Mouse (Mus musculus): ENCODE results near the gene Gm20388.

Gene Gm20388

GRCm38 (mm10) chr8:120234457-120234856 is 323.8 kb downstream of the Gm20388 start:
- no peak for DNase-seq

GRCm38 (mm10) chr8:120234866-120235265 is 324.2 kb downstream of the Gm20388 start:
- DNase-seq = no peak

GRCm38 (mm10) chr8:120243222-120243621 is 332.6 kb downstream of the Gm20388 start:
- DNase-seq = no peak

- DNase-seq = no peak
Measured at GRCm38 (mm10) chr8:120243916-120244451, 333.3 kb downstream of the Gm20388 start.

GRCm38 (mm10) chr8:120244553-120244952 is 333.9 kb downstream of the Gm20388 start:
- DNase-seq = no peak

GRCm38 (mm10) chr8:120247618-120248017 is 337.0 kb downstream of the Gm20388 start:
- DNase-seq = no peak

- no peak for DNase-seq
Measured at GRCm38 (mm10) chr8:120248031-120248430, 337.4 kb downstream of the Gm20388 start.

- DNase-seq = no peak
Measured at GRCm38 (mm10) chr8:120248451-120248850, 337.8 kb downstream of the Gm20388 start.

- no peak for DNase-seq
Measured at GRCm38 (mm10) chr8:120249800-120250336, 339.2 kb downstream of the Gm20388 start.

GRCm38 (mm10) chr8:120250750-120251410 is 340.2 kb downstream of the Gm20388 start:
- DNase-seq = no peak

- no peak for DNase-seq
Measured at GRCm38 (mm10) chr8:120251411-120252035, 340.9 kb downstream of the Gm20388 start.

GRCm38 (mm10) chr8:120253626-120254025 is 343.0 kb downstream of the Gm20388 start:
- DNase-seq = no peak

GRCm38 (mm10) chr8:120255406-120255987 is 344.9 kb downstream of the Gm20388 start:
- DNase-seq = no peak

- no peak for DNase-seq
Measured at GRCm38 (mm10) chr8:120256958-120257357, 346.3 kb downstream of the Gm20388 start.

GRCm38 (mm10) chr8:120259206-120259605 is 348.6 kb downstream of the Gm20388 start:
- no peak for DNase-seq

GRCm38 (mm10) chr8:120260677-120261076 is 350.0 kb downstream of the Gm20388 start:
- DNase-seq = no peak

- no peak for DNase-seq
Measured at GRCm38 (mm10) chr8:120261338-120262120, 350.9 kb downstream of the Gm20388 start.

GRCm38 (mm10) chr8:120263879-120264278 is 353.2 kb downstream of the Gm20388 start:
- DNase-seq = no peak

GRCm38 (mm10) chr8:120264388-120264943 is 353.8 kb downstream of the Gm20388 start:
- no peak for DNase-seq

- DNase-seq = peak; percentile 51
Measured at GRCm38 (mm10) chr8:120264944-120265453, 354.4 kb downstream of the Gm20388 start.

- peak; percentile 63 for DNase-seq
Measured at GRCm38 (mm10) chr8:120265471-120265870, 354.8 kb downstream of the Gm20388 start.

- no peak for DNase-seq
Measured at GRCm38 (mm10) chr8:120268541-120268980, 357.9 kb downstream of the Gm20388 start.

Measured in liver (tissue).